Mouse (Mus musculus) midbrain, postnatal 0 days (tissue): ENCODE measurements at regions not wholly inside any gene's neighbourhood (a gene's known extent, or its start where the extent isn't known, plus 50 kb on each side); places are given as distances from the start of the nearest gene placed in this dataset.

ENCODE experiments used
- ATAC-seq: fragments of 200-750 bp; cut with Nextera tagmentation; 2 replicates; pipeline ENCODE4 v1.8.0; 2017; ENCODE audit warnings: moderate number of reproducible peaks, mild to moderate bottlenecking, moderate TSS enrichment, moderate library complexity; ENCODE audit not compliant: low FRiP score
- DNase-seq: peaks from one replicate; pipeline ENCODE4 v3.0.0-alpha.2; 2015; ENCODE audit warnings: low spot score
- H3K27ac ChIP-seq: fragments of 300-500 bp; sonication (generic); 2 replicates; pipeline ENCODE4 v1.5.1; 2014; ENCODE audit warnings: low read depth, mild to moderate bottlenecking, low read length, mixed read lengths
- H3K27me3 ChIP-seq: fragments of 300-500 bp; sonication (generic); 2 replicates; pipeline ENCODE4 v1.6.1; 2014; ENCODE audit warnings: low read length, control low read depth, mixed read lengths; ENCODE audit not compliant: insufficient read depth
- H3K36me3 ChIP-seq: fragments of 300-500 bp; sonication (generic); 2 replicates; pipeline ENCODE4 v1.6.1; 2014; ENCODE audit warnings: low read length, control low read depth, mixed read lengths; ENCODE audit not compliant: insufficient read depth
- H3K4me1 ChIP-seq: fragments of 300-500 bp; sonication (generic); 2 replicates; pipeline ENCODE4 v1.6.1; 2014; ENCODE audit warnings: mild to moderate bottlenecking, control low read depth, antibody characterized with exemption, low read length, mixed read lengths; ENCODE audit not compliant: insufficient read depth
- H3K4me2 ChIP-seq: fragments of 300-500 bp; sonication (generic); 2 replicates; pipeline ENCODE4 v1.6.1; 2014; ENCODE audit warnings: low read depth, mild to moderate bottlenecking, low read length, mixed read lengths; ENCODE audit not compliant: poor library complexity, severe bottlenecking
- H3K4me3 ChIP-seq: fragments of 300-500 bp; sonication (generic); 2 replicates; pipeline ENCODE4 v1.5.1; 2014; ENCODE audit warnings: low read depth, mild to moderate bottlenecking, low read length, moderate library complexity
- H3K9ac ChIP-seq: fragments of 300-500 bp; sonication (generic); replicated peaks from 2 replicates; pipeline ENCODE4 v1.6.1; 2014; ENCODE audit warnings: mild to moderate bottlenecking, low read length, moderate library complexity, mixed read lengths; ENCODE audit not compliant: poor library complexity, severe bottlenecking
- H3K9me3 ChIP-seq: fragments of 300-500 bp; sonication (generic); 2 replicates; pipeline ENCODE4 v1.6.1; 2016; ENCODE audit warnings: low read length, control low read depth
- CTCF ChIP-seq: IDR thresholded peaks from 2 replicates; pipeline ENCODE4 v1.5.1; 2016; ENCODE audit warnings: antibody characterized with exemption, mild to moderate bottlenecking
- WGBS: fragments of 180-500 bp; shearing (Covaris S2); extraction: QIAGEN DNeasy Blood & Tissue Kit; methylation state at CpG from one replicate; pipeline ENCODE4 v1.1.7; 2014; 5-methylcytosine and 5-hydroxymethylcytosine counted together

- no peak for TF ChIP-seq CTCF
- DNase-seq = peak; percentile 27
- no peaks in the 10 kb centered on the region for H3K4me1 ChIP-seq
- no peaks in the 10 kb centered on the region for H3K9me3 ChIP-seq
- ATAC-seq = no peak
- H3K4me3 ChIP-seq = no peak overlapping the region
- H3K36me3 ChIP-seq = no peaks in the 10 kb centered on the region
- WGBS = 79% methylated on average over 6 of the region's 6 CpGs
- no peak overlapping the region for H3K4me2 ChIP-seq
- H3K9ac ChIP-seq = no peak overlapping the region
- H3K27me3 ChIP-seq = no peaks in the 10 kb centered on the region
- H3K27ac ChIP-seq = no peak overlapping the region
These were observed 673.8 kb upstream of the Arpp21 start for GRCm38 (mm10) chr9:112909311-112910101.

DNA sequence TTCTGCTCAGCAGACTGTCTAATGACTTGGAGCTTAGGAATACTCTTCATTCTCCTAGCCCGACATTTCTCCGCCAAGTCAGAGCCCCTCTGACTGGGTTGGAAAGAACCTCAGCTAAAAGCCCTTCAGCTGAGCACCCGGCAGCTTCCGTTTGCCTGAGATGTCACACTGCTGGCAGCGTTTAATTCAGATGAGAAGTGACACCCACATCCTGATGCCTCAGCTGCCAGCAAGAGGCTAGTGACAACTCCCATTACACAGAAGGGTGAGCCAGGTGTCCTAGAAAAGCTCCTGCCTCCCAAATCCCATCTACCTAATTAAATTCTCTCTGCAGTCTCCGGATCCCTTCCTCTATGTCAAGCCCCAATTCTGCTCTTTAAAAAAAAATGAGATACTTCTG lies 670.2 kb upstream of the Arpp21 start:
- Histone ChIP-seq H3K4me1 (no peaks in the 10 kb centered on the region), H3K36me3 (no peaks in the 10 kb centered on the region), H3K9me3 (no peaks in the 10 kb centered on the region), H3K27me3 (no peaks in the 10 kb centered on the region), H3K4me3 (no peak overlapping the region), H3K4me2 (no peak overlapping the region), H3K27ac (0 out of 2 replicates have a peak overlapping the region, but pooled peaks have one; percentile 14), H3K9ac (no peak overlapping the region)
- ATAC-seq = no peak
- no peak for DNase-seq
- 77% methylated on average over 6 of the region's 6 CpGs for WGBS
- no peak for TF ChIP-seq CTCF

DNA sequence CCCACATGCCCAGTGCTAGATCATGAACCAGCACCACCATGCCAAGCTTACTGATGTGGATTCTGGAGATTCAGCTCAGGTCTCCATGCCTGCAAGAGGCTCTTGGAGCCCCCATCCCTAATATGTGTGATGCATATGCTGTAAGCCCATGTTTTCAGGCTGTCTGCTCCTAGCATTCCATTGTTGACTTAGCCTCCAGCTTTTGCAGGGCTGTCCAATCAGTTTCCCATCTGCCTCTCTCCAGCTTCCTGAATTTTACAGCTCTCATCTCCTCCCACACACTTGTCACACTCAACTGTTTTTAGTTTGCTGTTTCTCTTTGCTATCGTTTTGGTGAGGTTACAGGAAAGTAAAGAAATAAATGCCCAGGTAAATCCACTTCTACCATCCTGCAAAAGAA lies 629.2 kb upstream of the Arpp21 start:
- DNase-seq (no peak), ATAC-seq (no peak)
- Histone ChIP-seq H3K9ac (no peak overlapping the region), H3K4me3 (no peak overlapping the region), H3K4me2 (no peak overlapping the region), H3K27me3 (no peaks in the 10 kb centered on the region), H3K4me1 (peaks cover 5% of the 10 kb centered on the region; the same call in 1 of the 2 replicates), H3K9me3 (no peaks in the 10 kb centered on the region), H3K36me3 (no peaks in the 10 kb centered on the region), H3K27ac (no peak overlapping the region)
- WGBS = 67% methylated on average over 1 of the region's 1 CpGs
- no peak for TF ChIP-seq CTCF

DNA sequence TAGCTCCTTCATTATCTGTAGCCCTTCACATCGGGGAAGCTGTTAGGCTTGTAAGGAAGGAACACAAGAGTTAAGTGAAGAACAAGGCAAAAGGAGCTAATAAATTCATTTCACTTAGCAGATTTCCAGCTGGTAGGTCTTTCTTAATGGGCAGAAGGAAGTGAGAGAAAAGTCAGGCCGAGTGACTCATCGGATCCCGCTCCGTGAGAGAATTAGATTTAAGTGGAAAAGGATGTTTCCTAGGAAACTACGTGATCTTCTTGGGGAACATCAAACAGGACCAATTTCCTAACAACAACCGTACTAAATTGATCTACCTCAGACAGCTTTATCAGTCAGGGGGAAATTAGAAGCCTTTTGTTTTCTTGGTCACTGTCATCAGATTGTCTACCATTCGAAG lies 625.4 kb upstream of the Arpp21 start:
- H3K4me3 ChIP-seq = no peak overlapping the region
- no peak overlapping the region for H3K4me2 ChIP-seq
- DNase-seq = peak; percentile 21
- H3K4me1 ChIP-seq = peaks cover 8% of the 10 kb centered on the region; the same call in 1 of the 2 replicates
- TF ChIP-seq CTCF = no peak
- H3K9me3 ChIP-seq = no peaks in the 10 kb centered on the region
- no peaks in the 10 kb centered on the region for H3K27me3 ChIP-seq
- no peak overlapping the region for H3K9ac ChIP-seq
- no peak for ATAC-seq
- H3K36me3 ChIP-seq = no peaks in the 10 kb centered on the region
- H3K27ac ChIP-seq = 0 out of 2 replicates have a peak overlapping the region, but pooled peaks have one; percentile 32
- WGBS = 22% methylated on average over 8 of the region's 8 CpGs

GRCm38 (mm10) chr9:112860307-112860893 lies 624.7 kb upstream of the Arpp21 start:
- H3K9ac ChIP-seq = no peak overlapping the region
- H3K4me3 ChIP-seq = no peak overlapping the region
- H3K4me1 ChIP-seq = peaks cover 8% of the 10 kb centered on the region; the same call in 1 of the 2 replicates
- DNase-seq (peak; percentile 30), ATAC-seq (no peak)
- no peaks in the 10 kb centered on the region for H3K9me3 ChIP-seq
- no peak for TF ChIP-seq CTCF
- WGBS = 79% methylated on average over 3 of the region's 3 CpGs
- H3K27me3 ChIP-seq = no peaks in the 10 kb centered on the region
- no peaks in the 10 kb centered on the region for H3K36me3 ChIP-seq
- no peak overlapping the region for H3K4me2 ChIP-seq
- no peak overlapping the region for H3K27ac ChIP-seq

DNA sequence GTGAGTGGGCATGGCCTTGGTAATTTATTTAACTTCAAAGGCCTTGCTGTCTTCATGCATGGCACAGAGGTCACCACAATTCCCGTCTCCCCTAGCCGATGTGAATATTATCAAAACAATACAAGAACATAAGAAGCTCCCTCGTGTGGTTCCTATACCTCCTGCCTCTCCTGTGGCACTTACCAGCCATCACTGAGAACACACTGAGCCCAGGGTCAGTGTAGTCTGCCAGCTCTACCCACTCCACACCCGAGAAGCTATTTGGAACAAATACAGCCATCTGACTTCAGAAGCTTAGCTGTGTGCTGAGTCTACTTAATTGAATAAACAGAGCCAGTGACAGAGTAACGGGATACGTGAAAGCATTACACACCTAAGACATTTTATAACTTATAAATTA lies 605.7 kb upstream of the Arpp21 start:
- DNase-seq (no peak), ATAC-seq (no peak)
- Histone ChIP-seq H3K27ac (no peak overlapping the region), H3K9me3 (no peaks in the 10 kb centered on the region), H3K27me3 (no peaks in the 10 kb centered on the region), H3K4me2 (no peak overlapping the region), H3K4me3 (no peak overlapping the region), H3K36me3 (no peaks in the 10 kb centered on the region), H3K9ac (no peak overlapping the region), H3K4me1 (no peaks in the 10 kb centered on the region)
- 71% methylated on average over 6 of the region's 6 CpGs for WGBS
- no peak for TF ChIP-seq CTCF
